Mouse (Mus musculus) intestine, embryonic 14.5 days (tissue): Measurements from ENCODE around the gene Rerg. TPM values are rescaled to one million over a fixed set of nuclear protein-coding genes. Genes with fewer than 3 reads are reported as not detected.
A peak's percentile ranks its signal among the peaks of the same experiment; 100 is the strongest.

Source experiments
- ATAC-seq: fragments of 200-750 bp; cut with Nextera tagmentation; replicated peaks from 2 replicates; pipeline ENCODE4 v1.8.0; 2017; ENCODE audit warnings: low read depth, moderate number of reproducible peaks, moderate TSS enrichment, moderate library complexity; ENCODE audit not compliant: low FRiP score, low TSS enrichment
- DNase-seq: peaks from one replicate; pipeline ENCODE4 v3.0.0-alpha.2; 2018; ENCODE audit warnings: low spot score
- H3K27ac ChIP-seq: fragments of 300-500 bp; sonication (generic); 2 replicates; pipeline ENCODE4 v1.5.1; 2014; ENCODE audit warnings: low read depth, mild to moderate bottlenecking, control low read depth
- H3K27me3 ChIP-seq: fragments of 300-500 bp; sonication (generic); replicated peaks from 2 replicates; pipeline ENCODE4 v1.6.1; 2014; ENCODE audit warnings: low read length, control low read depth; ENCODE audit not compliant: control insufficient read depth, insufficient read depth
- H3K36me3 ChIP-seq: fragments of 300-500 bp; sonication (generic); 2 replicates; pipeline ENCODE4 v1.6.1; 2014; ENCODE audit warnings: low read length, control low read depth; ENCODE audit not compliant: control insufficient read depth, insufficient read depth
- H3K4me1 ChIP-seq: fragments of 300-500 bp; sonication (generic); replicated peaks from 2 replicates; pipeline ENCODE4 v1.6.1; 2014; ENCODE audit warnings: low read length, control low read depth, mixed read lengths; ENCODE audit not compliant: control insufficient read depth, insufficient read depth
- H3K4me2 ChIP-seq: fragments of 300-500 bp; sonication (generic); 2 replicates; pipeline ENCODE4 v1.6.1; 2014; ENCODE audit warnings: low read length
- H3K4me3 ChIP-seq: fragments of 300-500 bp; sonication (generic); 2 replicates; pipeline ENCODE4 v1.5.1; 2014; ENCODE audit warnings: low read depth, low read length, control low read depth, mixed read lengths
- H3K9ac ChIP-seq: fragments of 300-500 bp; sonication (generic); 2 replicates; pipeline ENCODE4 v1.6.1; 2014; ENCODE audit warnings: mild to moderate bottlenecking, low read length
- H3K9me3 ChIP-seq: fragments of 300-500 bp; sonication (generic); 2 replicates; pipeline ENCODE4 v1.6.1; 2016; ENCODE audit warnings: low read length, control low read depth; ENCODE audit not compliant: control insufficient read depth
- WGBS: fragments of 180-500 bp; shearing (Covaris S2); extraction: QIAGEN DNeasy Blood & Tissue Kit; methylation state at CpG from one replicate; pipeline ENCODE4 v1.1.7; 2014; 5-methylcytosine and 5-hydroxymethylcytosine counted together
- polyA plus RNA-seq: library from polyadenylated mRNA; unstranded; fragments of >200 nt; fragmentation: Nextera tagmentation; extraction: Ambion mirVana; gene quantifications from 2 replicates; pipeline ENCODE4 v1.2.1, GENCODE M21; 2014

Gene Rerg
- 25.3 and 28.8 TPM in 2 replicates for polyA plus RNA-seq

DNA sequence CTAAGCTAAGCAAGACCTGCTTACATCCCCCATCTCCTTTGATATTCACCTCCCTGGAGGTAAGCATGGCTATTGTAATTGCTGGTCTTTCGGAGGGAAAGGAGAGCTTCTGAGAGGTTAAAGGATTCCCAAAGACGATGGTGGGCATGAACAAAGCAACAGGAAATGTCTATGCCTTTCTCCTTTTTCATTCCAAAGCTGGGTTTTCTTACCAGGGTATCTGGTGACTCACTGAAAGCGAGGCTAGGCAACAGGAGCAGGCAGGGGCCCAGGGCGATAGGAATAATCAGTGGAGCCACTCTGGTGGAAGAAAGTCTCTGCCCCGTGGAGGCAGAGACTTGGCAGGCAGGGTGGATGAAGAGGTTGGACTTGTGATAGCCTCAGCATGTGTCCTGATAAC, at the start of gene Rerg:
Gene Rerg (minus strand): TSS at position 272 of the 400 bp plus-strand sequence.
- ATAC-seq, result no peak
- Histone ChIP-seq H3K4me1 (peaks cover 4% of the 10 kb centered on the region), H3K9me3 (no peaks in the 10 kb centered on the region), H3K4me2 (peak within 1 kb of the TSS; percentile 72), H3K4me3 (peak within 1 kb of the TSS; percentile 64), H3K27ac (peak within 1 kb of the TSS; percentile 29; the same call in 1 of the 2 replicates), H3K36me3 (no peaks in the 10 kb centered on the region), H3K9ac (peak within 1 kb of the TSS; percentile 65), H3K27me3 (no peaks in the 10 kb centered on the region)
- 33% methylated on average over 5 of the region's 5 CpGs for WGBS
- DNase-seq, result no peak

DNA sequence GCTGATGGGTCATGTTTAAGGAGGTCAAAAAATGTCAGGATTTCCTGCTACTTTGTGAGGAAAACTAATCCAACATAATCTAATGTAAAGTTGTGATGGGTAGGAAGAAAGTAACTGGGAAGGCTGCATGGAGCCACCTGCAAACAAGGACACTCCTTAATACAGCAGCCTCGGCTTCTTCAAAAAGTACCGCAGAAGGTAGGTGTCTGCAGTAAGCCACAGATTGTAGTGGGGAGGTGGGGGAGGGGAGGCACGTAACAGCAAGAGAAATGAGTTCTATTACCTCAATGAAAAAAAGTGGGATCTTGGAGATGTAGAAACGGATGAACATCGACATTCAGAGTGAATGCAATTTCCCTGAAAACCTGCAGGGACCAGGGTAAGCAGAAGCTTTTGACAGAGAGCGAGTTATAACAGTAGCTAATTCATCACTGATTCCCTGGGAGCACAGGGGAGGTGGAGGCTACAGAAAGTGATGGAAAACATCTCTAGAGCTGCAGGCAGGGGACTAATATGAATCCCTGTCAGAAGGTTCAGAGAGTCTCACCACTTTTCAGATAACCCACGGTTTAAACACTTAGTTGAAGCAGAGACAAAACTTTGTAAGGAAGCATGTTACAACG, 47.7 kb upstream of the Rerg start:
- Histone ChIP-seq H3K4me3 (no peak overlapping the region), H3K4me2 (no peak overlapping the region), H3K9ac (no peak overlapping the region), H3K27ac (no peak overlapping the region), H3K36me3 (no peaks in the 10 kb centered on the region), H3K27me3 (no peaks in the 10 kb centered on the region), H3K4me1 (no peaks in the 10 kb centered on the region), H3K9me3 (no peaks in the 10 kb centered on the region)
- whole genome bisulfite sequencing, result 73% methylated on average over 8 of the region's 8 CpGs
- ATAC-seq (no peak), DNase-seq (no peak)

DNA sequence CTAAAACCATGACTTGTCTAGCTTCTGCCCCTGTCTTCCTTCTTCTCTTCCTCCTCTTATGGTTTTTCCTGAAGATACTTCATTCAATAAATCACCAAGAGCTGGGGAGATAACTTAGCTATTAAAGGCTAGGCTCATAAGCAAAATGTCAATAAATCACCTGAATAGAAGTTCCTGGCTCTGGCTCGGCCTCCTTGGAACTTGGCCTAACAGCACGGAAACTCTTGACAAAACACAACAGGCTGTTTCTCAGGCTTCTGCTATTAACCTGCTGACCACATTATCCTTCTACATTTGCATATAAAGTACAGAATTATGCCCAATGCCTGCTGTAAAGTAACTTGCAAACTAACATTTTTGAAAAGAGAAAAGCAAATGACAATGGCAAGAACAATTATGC, 41.1 kb upstream of the Rerg start:
- Histone ChIP-seq H3K27me3 (no peaks in the 10 kb centered on the region), H3K9ac (no peak overlapping the region), H3K36me3 (no peaks in the 10 kb centered on the region), H3K4me1 (peaks cover 2% of the 10 kb centered on the region; the same call in 1 of the 2 replicates), H3K27ac (no peak overlapping the region), H3K9me3 (no peaks in the 10 kb centered on the region), H3K4me2 (no peak overlapping the region), H3K4me3 (no peak overlapping the region)
- 32% methylated on average over 2 of the region's 2 CpGs for WGBS
- DNase-seq (no peak), ATAC-seq (no peak)

DNA sequence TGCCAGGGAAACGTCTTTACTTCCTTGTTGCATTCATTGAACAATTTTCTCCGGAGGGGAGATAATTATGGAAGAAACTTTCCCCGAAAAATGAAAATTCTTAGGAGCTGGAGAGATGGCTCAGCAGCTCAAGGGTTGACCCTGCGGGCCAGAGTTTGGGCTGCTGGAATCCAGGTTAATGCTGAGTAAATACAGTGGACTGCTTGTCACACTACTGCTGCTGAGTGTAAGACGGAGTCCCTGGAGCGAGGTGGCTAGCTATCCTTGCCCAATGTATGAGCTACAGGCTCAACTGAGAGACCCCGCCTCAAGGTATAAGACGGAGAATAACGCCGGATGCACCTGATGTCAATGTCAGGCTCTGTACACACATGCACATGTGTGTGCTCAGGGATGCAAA, 40.7 kb upstream of the Rerg start:
- WGBS, result 90% methylated on average over 10 of the region's 10 CpGs
- peaks cover 2% of the 10 kb centered on the region; the same call in 1 of the 2 replicates for H3K4me1 ChIP-seq
- no peak overlapping the region for H3K27ac ChIP-seq
- H3K9me3 ChIP-seq, result no peaks in the 10 kb centered on the region
- H3K27me3 ChIP-seq, result no peaks in the 10 kb centered on the region
- H3K4me2 ChIP-seq, result no peak overlapping the region
- no peak for ATAC-seq
- H3K36me3 ChIP-seq, result no peaks in the 10 kb centered on the region
- no peak overlapping the region for H3K9ac ChIP-seq
- no peak for DNase-seq
- H3K4me3 ChIP-seq, result no peak overlapping the region

DNA sequence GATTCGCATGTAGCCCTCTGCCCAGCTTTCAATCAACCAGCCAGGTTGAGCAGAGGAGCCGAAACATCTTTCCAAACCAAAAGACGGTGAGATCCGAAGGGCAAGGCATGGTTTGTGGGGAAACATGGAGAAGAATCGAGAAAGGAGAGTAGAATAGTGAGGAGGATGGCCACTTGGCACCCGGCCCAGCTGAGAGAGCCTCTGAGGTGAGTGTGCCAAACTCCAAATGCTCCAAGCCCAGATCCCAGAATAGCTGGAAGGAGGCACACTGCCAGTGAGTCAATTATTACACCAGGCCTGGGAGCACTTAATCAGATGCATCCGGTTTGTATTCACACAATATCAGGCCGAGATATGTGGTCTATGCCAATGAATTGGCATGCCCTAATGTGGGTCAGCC, 39.7 kb upstream of the Rerg start:
- H3K9me3 ChIP-seq, result 0 out of 2 replicates have a peak, but pooled peaks cover 4% of the 10 kb centered on the region
- H3K27ac ChIP-seq, result no peak overlapping the region
- no peaks in the 10 kb centered on the region for H3K27me3 ChIP-seq
- H3K9ac ChIP-seq, result no peak overlapping the region
- 87% methylated on average over 8 of the region's 8 CpGs for WGBS
- no peak overlapping the region for H3K4me3 ChIP-seq
- H3K36me3 ChIP-seq, result no peaks in the 10 kb centered on the region
- peaks cover 2% of the 10 kb centered on the region; the same call in 1 of the 2 replicates for H3K4me1 ChIP-seq
- H3K4me2 ChIP-seq, result no peak overlapping the region
- ATAC-seq, result no peak
- peak; percentile 44 for DNase-seq

DNA sequence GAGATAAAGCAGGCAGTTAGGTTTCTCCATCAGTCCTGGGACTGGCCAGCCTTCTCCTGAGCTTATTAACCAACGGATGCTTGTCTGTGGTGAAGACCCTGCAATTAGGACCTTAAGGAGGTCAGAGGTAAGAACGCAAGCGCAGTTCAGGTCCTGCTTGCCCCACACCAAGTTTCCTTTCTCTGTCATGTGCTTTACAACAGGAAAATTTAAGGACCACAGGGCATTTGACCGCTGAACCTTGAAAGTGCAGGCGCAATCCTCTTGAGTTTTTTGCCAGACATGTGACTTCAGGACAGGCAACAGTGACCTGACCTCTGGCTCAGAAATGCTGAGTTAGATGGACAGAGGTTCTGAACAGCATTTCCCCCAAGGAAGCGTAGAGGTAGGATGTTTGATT, 36.8 kb upstream of the Rerg start:
- Histone ChIP-seq H3K4me1 (peaks cover 2% of the 10 kb centered on the region; the same call in 1 of the 2 replicates), H3K9me3 (0 out of 2 replicates have a peak, but pooled peaks cover 4% of the 10 kb centered on the region), H3K36me3 (no peaks in the 10 kb centered on the region), H3K27me3 (no peaks in the 10 kb centered on the region), H3K4me2 (no peak overlapping the region), H3K9ac (no peak overlapping the region), H3K27ac (no peak overlapping the region), H3K4me3 (no peak overlapping the region)
- 87% methylated on average over 6 of the region's 6 CpGs for WGBS
- ATAC-seq, result no peak
- DNase-seq, result peak; percentile 28

DNA sequence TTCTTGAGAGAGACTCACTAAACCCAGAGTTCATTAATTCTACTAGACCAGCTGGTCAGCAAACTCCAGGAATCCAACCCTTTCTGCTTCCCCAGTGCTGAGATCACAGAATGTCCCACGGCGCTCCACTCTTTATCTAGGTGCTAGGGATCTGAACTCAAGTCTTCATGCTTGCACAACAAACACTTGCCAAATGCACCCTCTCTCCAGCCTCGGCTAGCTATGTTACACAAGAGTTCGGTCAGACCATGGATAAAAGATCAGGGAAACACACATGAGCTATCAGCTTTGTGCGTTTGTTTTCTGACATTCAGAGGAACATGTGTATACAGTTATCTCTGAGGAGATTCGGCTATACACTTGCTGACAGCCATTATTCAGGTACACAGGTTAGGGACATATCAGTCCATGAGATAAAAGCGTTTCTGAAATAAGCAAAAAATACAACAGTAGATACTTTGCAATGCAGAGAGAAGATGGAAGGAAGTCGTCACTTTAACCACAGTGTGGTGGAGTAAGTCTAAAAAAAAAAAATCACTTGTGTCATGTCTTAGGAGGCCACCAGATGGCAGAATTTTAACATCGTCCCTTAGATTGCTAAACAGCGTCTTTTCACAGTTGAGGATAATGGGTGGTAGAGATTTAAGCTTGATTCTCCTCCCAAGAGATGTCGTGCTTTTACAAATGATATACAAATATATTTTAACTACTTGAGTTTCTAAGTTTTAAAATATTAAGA, 35.5 kb upstream of the Rerg start:
- no peak overlapping the region for H3K4me3 ChIP-seq
- H3K4me2 ChIP-seq, result no peak overlapping the region
- no peak for ATAC-seq
- H3K36me3 ChIP-seq, result no peaks in the 10 kb centered on the region
- H3K9ac ChIP-seq, result no peak overlapping the region
- peak; percentile 33 for DNase-seq
- H3K27me3 ChIP-seq, result no peaks in the 10 kb centered on the region
- 0 out of 2 replicates have a peak, but pooled peaks cover 4% of the 10 kb centered on the region for H3K9me3 ChIP-seq
- 55% methylated on average over 11 of the region's 11 CpGs for WGBS
- no peak overlapping the region for H3K27ac ChIP-seq
- H3K4me1 ChIP-seq, result no peaks in the 10 kb centered on the region

DNA sequence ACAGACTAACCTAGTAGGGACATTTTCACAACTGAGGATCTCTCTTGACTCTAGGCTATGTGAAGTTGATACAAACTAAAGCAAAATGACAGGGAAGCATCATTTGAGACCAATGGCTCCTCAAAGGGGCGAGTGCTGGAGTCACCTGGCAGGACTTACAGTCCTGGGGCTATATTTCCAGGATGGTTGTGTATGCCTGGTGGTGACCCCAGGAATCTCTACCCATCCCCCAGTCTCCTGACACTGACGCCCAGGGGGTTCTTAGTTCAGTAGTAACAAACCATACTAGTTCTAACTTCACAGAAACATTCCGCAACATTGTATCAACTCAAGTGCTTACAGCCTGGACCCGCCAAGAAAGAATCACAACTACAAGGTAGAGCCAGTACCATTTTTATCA, 32.4 kb upstream of the Rerg start:
- H3K4me3 ChIP-seq, result no peak overlapping the region
- H3K36me3 ChIP-seq, result no peaks in the 10 kb centered on the region
- no peaks in the 10 kb centered on the region for H3K27me3 ChIP-seq
- ATAC-seq (no peak), DNase-seq (no peak)
- WGBS, result 87% methylated on average over 4 of the region's 4 CpGs
- 0 out of 2 replicates have a peak, but pooled peaks cover 4% of the 10 kb centered on the region for H3K9me3 ChIP-seq
- no peak overlapping the region for H3K27ac ChIP-seq
- no peak overlapping the region for H3K9ac ChIP-seq
- H3K4me1 ChIP-seq, result no peaks in the 10 kb centered on the region
- H3K4me2 ChIP-seq, result no peak overlapping the region
